Mouse (Mus musculus): Measurements from ENCODE around the gene Gpank1.
A peak's percentile ranks its signal among the peaks of the same experiment; 100 is the strongest.

DNA sequence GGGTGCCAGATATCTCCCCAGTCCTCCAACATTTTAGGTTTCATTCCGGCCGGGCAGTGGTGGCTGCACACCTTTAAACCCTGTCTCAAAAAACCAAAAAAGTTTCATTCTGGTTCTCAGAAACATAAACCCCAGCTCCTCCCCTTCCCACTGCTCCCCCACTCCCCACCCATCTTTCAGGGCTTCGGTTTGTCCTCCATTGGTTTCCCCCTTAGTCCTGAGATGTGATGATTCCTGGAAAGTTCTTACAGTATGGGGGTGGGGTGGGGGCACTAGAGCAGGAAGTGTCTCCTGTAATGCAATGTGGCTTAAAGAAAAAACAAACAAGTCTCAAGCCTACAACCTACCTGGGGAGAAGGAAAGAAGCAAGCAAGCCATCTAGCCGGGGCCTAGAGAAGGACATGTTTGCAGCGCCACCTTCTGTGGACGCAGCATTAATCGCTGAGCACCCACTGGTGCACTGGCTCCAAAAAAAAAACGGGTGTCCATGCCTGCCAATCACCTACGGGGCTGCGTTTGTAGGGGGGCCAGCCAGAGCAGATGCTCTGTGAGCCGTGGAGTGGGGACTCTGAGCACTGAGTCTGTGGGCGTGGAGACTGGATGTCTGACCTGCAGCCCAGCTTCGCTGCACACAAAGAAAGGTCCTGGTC is 15.4 kb upstream of the Gpank1 start:
- TF ChIP-seq CTCF (IDR thresholded peaks at IDR 0.05; ENCODE audit: low read depth) (peak; percentile 59), EP300 (IDR thresholded peaks at IDR 0.05; ENCODE audit: low read depth) (no peak)

Data from heart, postnatal 0 days (tissue).